Mouse (Mus musculus) lung, postnatal 14 days (tissue): ENCODE data around the gene Immp2l.

Experiments
- DNase-seq: peaks from one replicate; pipeline ENCODE4 v3.0.0; 2021

The Immp2l gene

GRCm38 (mm10) chr12:41050945-41051344 is 27.1 kb downstream of the Immp2l start:
- no peak for DNase-seq

- DNase-seq, result no peak
Measured at GRCm38 (mm10) chr12:41052897-41053296, 29.0 kb downstream of the Immp2l start.

- no peak for DNase-seq
Measured at GRCm38 (mm10) chr12:41054006-41054791, 30.3 kb downstream of the Immp2l start.

- DNase-seq, result no peak
Measured at GRCm38 (mm10) chr12:41055941-41056340, 32.1 kb downstream of the Immp2l start.

GRCm38 (mm10) chr12:41063281-41063680 is 39.4 kb downstream of the Immp2l start:
- DNase-seq, result no peak

- no peak for DNase-seq
Measured at GRCm38 (mm10) chr12:41081843-41082242, 58.0 kb downstream of the Immp2l start.

GRCm38 (mm10) chr12:41084370-41085089 is 60.6 kb downstream of the Immp2l start:
- no peak for DNase-seq

GRCm38 (mm10) chr12:41089931-41090366 is 66.1 kb downstream of the Immp2l start:
- no peak for DNase-seq

GRCm38 (mm10) chr12:41090771-41091170 is 66.9 kb downstream of the Immp2l start:
- DNase-seq, result no peak

- DNase-seq, result no peak
Measured at GRCm38 (mm10) chr12:41091316-41091715, 67.4 kb downstream of the Immp2l start.

- DNase-seq, result no peak
Measured at GRCm38 (mm10) chr12:41096045-41096444, 72.2 kb downstream of the Immp2l start.

GRCm38 (mm10) chr12:41097406-41097805 is 73.5 kb downstream of the Immp2l start:
- peak; percentile 55 for DNase-seq

GRCm38 (mm10) chr12:41109011-41109410 is 85.1 kb downstream of the Immp2l start:
- DNase-seq, result no peak

- DNase-seq, result peak; percentile 7
Measured at GRCm38 (mm10) chr12:41111456-41111855, 87.6 kb downstream of the Immp2l start.

GRCm38 (mm10) chr12:41112137-41112536 is 88.2 kb downstream of the Immp2l start:
- no peak for DNase-seq

- DNase-seq, result no peak
Measured at GRCm38 (mm10) chr12:41118358-41118757, 94.5 kb downstream of the Immp2l start.

GRCm38 (mm10) chr12:41119657-41120056 is 95.8 kb downstream of the Immp2l start:
- no peak for DNase-seq

- DNase-seq, result no peak
Measured at GRCm38 (mm10) chr12:41123207-41123606, 99.3 kb downstream of the Immp2l start.

- no peak for DNase-seq
Measured at GRCm38 (mm10) chr12:41134885-41135284, 111.0 kb downstream of the Immp2l start.

GRCm38 (mm10) chr12:41159543-41159942 is 135.7 kb downstream of the Immp2l start:
- DNase-seq, result no peak

- no peak for DNase-seq
Measured at GRCm38 (mm10) chr12:41167802-41168201, 143.9 kb downstream of the Immp2l start.

- no peak for DNase-seq
Measured at GRCm38 (mm10) chr12:41170051-41170450, 146.2 kb downstream of the Immp2l start.

GRCm38 (mm10) chr12:41182856-41183255 is 159.0 kb downstream of the Immp2l start:
- DNase-seq, result no peak

GRCm38 (mm10) chr12:41185060-41185459 is 161.2 kb downstream of the Immp2l start:
- no peak for DNase-seq
